In genomic region chr1:150857779-150858178, GRCm38 (mm10) we compare ENCODE assay signal across 13 mouse cellular contexts.
"Had no signal": no experiment of that assay in that cellular context is flagged by ENCODE, and none has a peak within 500 bp of the region (broad histone marks: within the 10 kb centered on the region; RNA-seq: fewer than 3 reads in every experiment).

No protein-coding gene starts in this region.

- DNase-seq: kidney, postnatal 14 days; kidney, postnatal 4 days; liver; lung, adult 18-20 months; lung, postnatal 10 days; lung, postnatal 36 days; midbrain, embryonic 14.5 days; right cerebral cortex, adult 18-20 months; right cerebral cortex, postnatal 14 days; right cerebral cortex, postnatal 4 days; thymus, adult 2 months; thymus, postnatal 14 days; thymus, postnatal 4 days had no signal
